Mouse (Mus musculus) MEL (cell line): ENCODE measurements around the gene Usp22.

Experiments used
- CHD1 ChIP-seq: IDR thresholded peaks from 2 replicates; pipeline ENCODE4 v1.6.1; 2012; ENCODE audit warnings: low read depth, mild to moderate bottlenecking, inconsistent platforms, low read length, improper control_type of control experiment
- CTCF ChIP-seq, 3 experiments: IDR thresholded peaks in 2 of 3; conservative IDR thresholded peaks in 1 of 3; 2 replicates each; pipeline ENCODE4 v1.5.1; 2011 to 2012; ENCODE audit warnings: low read length in 3 of 3, low read depth in 2 of 3, mild to moderate bottlenecking in 2 of 3, improper control_type of control experiment in 1 of 3, inconsistent platforms in 1 of 3, mixed read lengths in 1 of 3, moderate library complexity in 1 of 3; ENCODE audit not compliant: control insufficient read depth in 1 of 3, insufficient read depth in 1 of 3, poor library complexity in 1 of 3, severe bottlenecking in 1 of 3
- EP300 ChIP-seq, 2 experiments: IDR thresholded peaks; 2 replicates each; pipeline ENCODE4 v1.6.1; 2011; ENCODE audit warnings: improper control_type of control experiment in 2 of 2, low read length in 2 of 2, low read depth in 1 of 2, mild to moderate bottlenecking in 1 of 2
- MAX ChIP-seq: IDR thresholded peaks from 2 replicates; pipeline ENCODE4 v1.6.1; 2011; ENCODE audit warnings: low read length, improper control_type of control experiment
- MXI1 ChIP-seq: IDR thresholded peaks from 2 replicates; pipeline ENCODE4 v1.6.1; 2011; ENCODE audit warnings: mild to moderate bottlenecking, low read depth, low read length, improper control_type of control experiment
- MYC ChIP-seq: IDR thresholded peaks from 2 replicates; pipeline ENCODE4 v1.6.1; 2011; ENCODE audit warnings: low read depth, mild to moderate bottlenecking, low read length, improper control_type of control experiment, moderate library complexity
- POLR2AphosphoS2 ChIP-seq: IDR thresholded peaks from 2 replicates; pipeline ENCODE4 v1.6.1; 2011; ENCODE audit warnings: low read length, improper control_type of control experiment
- TCF12 ChIP-seq: IDR thresholded peaks from 2 replicates; pipeline ENCODE4 v1.6.1; 2014; ENCODE audit warnings: low read depth, mild to moderate bottlenecking, inconsistent platforms, low read length, improper control_type of control experiment, moderate library complexity
- USF2 ChIP-seq, 2 experiments: IDR thresholded peaks; 2 replicates each; pipeline ENCODE4 v1.6.1; 2011 to 2012; ENCODE audit warnings: improper control_type of control experiment in 2 of 2, low read length in 2 of 2, borderline replicate concordance in 1 of 2, inconsistent platforms in 1 of 2, low read depth in 1 of 2, mild to moderate bottlenecking in 1 of 2; ENCODE audit not compliant: insufficient read depth in 1 of 2
- ZNF384 ChIP-seq: IDR thresholded peaks from 2 replicates; pipeline ENCODE4 v1.6.1; 2012; ENCODE audit warnings: low read depth, mild to moderate bottlenecking, inconsistent platforms, low read length, improper control_type of control experiment

GRCm38 (mm10) chr11:61197935-61198334, 23.1 kb upstream of the Usp22 start:
- TF ChIP-seq EP300 (IDR thresholded peaks at IDR 0.05; ENCODE audit: low read depth in 1 of 2, low read length in 2 of 2), result no peak
- TF ChIP-seq CHD1, result no peak
- no peak for TF ChIP-seq USF2 (IDR thresholded peaks at IDR 0.05; ENCODE audit: borderline replicate concordance in 1 of 2, insufficient read depth in 1 of 2, low read depth in 1 of 2, low read length in 2 of 2)
- no peak for TF ChIP-seq CTCF (IDR thresholded peaks at IDR 0.05 in 2 of 3, conservative IDR thresholded peaks at IDR 0.05 in 1 of 3; ENCODE audit: control insufficient read depth in 1 of 3, insufficient read depth in 1 of 3, low read depth in 2 of 3, low read length in 3 of 3, poor library complexity in 1 of 3, severe bottlenecking in 1 of 3)
- TF ChIP-seq ZNF384, result no peak
- no peak for TF ChIP-seq TCF12
- no peak for TF ChIP-seq MAX
- TF ChIP-seq POLR2AphosphoS2, result no peak
- TF ChIP-seq MXI1, result no peak
- TF ChIP-seq MYC, result no peak
